Mouse (Mus musculus): ENCODE measurements around the gene Eif2ak3. TPM values are rescaled to one million over a fixed set of nuclear protein-coding genes. Genes with fewer than 3 reads are reported as not detected.

Gene Eif2ak3
- polyA plus RNA-seq, 1 experiment = 17.6 TPM

DNA sequence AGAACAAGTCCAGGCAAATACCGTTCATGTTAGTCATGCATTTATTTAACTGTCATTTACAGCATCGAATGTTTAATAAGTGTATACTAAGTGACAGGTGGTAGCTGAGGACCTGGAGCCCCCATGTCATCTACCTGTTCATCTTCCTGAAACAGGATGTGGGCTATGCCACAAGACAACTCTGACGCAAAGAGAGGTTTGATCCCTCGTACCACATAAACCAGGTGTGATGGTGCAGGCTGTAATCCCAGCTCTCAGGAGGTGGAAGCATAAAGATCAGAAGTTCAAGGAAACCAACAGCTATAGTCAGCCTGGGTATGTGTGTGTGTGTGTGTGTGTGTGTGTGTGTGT lies 19.4 kb upstream of the Eif2ak3 start:
- no peak for TF ChIP-seq POLR2A (IDR thresholded peaks at IDR 0.05; ENCODE audit: borderline replicate concordance, low read depth, low read length)
- TF ChIP-seq CTCF (IDR thresholded peaks at IDR 0.05; ENCODE audit: low read depth, low read length) = no peak
- peak overlapping the region; percentile 72 for H3K27ac ChIP-seq (ENCODE audit: insufficient read depth, low read depth, low read length)
- peak overlapping the region; percentile 67 for H3K4me3 ChIP-seq (ENCODE audit: insufficient read depth, low read length)
- peaks cover 15% of the 10 kb centered on the region for H3K4me1 ChIP-seq (ENCODE audit: control insufficient read depth, insufficient read depth, low read length)

DNA sequence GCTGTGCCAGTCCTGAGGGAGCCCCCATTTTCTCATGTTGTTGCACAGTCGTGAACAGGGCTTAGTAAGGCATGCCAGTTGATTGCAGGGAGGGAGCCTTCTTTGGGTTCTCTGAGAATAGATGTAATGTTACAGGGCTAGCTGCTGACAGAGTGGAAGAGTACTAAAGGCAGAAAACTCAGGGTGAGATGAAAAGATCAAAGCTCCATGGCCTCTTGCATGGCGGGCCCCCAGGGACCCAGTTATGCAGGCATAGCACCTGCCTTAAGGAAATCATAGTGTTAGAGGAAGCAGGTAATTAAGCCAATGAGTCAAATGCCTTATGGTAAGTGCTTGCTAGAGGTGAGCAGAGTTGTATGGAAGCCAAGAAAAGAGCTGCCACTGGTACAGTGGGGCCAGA lies 14.9 kb upstream of the Eif2ak3 start:
- TF ChIP-seq POLR2A (IDR thresholded peaks at IDR 0.05; ENCODE audit: borderline replicate concordance, low read depth, low read length) = no peak
- no peak for TF ChIP-seq CTCF (IDR thresholded peaks at IDR 0.05; ENCODE audit: low read depth, low read length)
- no peak overlapping the region for H3K27ac ChIP-seq (ENCODE audit: insufficient read depth, low read depth, low read length)
- peaks cover 6% of the 10 kb centered on the region; the same call in 1 of the 2 replicates for H3K4me1 ChIP-seq (ENCODE audit: control insufficient read depth, insufficient read depth, low read length)
- H3K4me3 ChIP-seq (ENCODE audit: insufficient read depth, low read length) = no peak overlapping the region

DNA sequence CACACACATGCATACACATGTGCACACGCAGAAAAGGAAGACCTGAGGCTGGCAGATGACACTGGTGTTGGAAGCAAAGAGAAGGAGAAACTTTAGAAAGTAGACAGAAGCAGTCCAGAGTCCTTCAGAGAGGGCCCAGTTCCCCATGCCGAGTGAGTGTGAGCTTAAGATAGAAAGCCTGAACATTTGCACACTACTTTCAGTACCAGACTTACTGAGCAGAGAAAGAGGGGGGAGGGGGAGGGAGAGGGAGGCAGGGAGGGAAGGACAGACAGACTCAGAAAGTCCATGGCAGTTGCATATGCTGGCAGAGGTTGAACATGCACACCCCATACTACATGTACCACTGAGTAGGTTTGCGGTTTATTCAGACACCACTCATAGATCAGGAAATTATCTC lies 13.8 kb upstream of the Eif2ak3 start:
- Histone ChIP-seq H3K4me1 (ENCODE audit: control insufficient read depth, insufficient read depth, low read length) (peaks cover 2% of the 10 kb centered on the region; the same call in 1 of the 2 replicates), H3K4me3 (ENCODE audit: insufficient read depth, low read length) (no peak overlapping the region), H3K27ac (ENCODE audit: insufficient read depth, low read depth, low read length) (no peak overlapping the region)
- TF ChIP-seq POLR2A (IDR thresholded peaks at IDR 0.05; ENCODE audit: borderline replicate concordance, low read depth, low read length) (no peak), CTCF (IDR thresholded peaks at IDR 0.05; ENCODE audit: low read depth, low read length) (no peak)

DNA sequence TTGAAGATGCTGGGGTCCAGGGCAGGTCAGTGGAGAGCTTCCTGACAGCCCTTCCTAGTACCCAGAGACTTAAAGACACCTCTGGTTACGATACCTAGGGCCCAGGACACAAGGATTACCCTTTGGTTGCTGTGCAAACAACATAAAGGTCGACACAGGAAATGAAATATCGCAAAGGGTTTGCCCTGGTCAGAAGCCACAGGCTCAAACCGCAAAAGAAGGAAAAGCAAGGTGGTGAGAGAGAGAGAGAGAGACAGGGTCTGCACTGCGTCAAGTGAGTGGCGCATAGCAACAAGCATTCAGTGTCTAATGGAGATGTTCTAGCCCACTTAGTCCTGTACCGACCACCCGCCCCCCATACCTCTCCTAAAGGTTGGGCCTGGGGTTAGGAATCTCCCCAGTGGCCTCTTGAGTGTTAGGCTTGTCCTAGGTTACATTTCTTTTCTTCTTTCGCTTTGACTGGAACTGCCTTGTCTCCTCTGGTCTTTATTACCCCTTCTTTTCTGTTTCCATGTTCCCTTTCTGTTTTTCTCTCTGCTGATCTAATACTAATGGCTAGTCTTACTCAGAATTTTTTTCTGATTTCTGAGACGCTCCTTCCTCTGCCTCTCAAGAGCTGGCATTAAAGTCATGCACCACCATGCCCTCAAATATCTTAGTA lies 13.0 kb upstream of the Eif2ak3 start:
- no peaks in the 10 kb centered on the region for H3K4me1 ChIP-seq (ENCODE audit: control insufficient read depth, insufficient read depth, low read length)
- H3K4me3 ChIP-seq (ENCODE audit: insufficient read depth, low read length) = no peak overlapping the region
- TF ChIP-seq POLR2A (IDR thresholded peaks at IDR 0.05; ENCODE audit: borderline replicate concordance, low read depth, low read length) = no peak
- no peak for TF ChIP-seq CTCF (IDR thresholded peaks at IDR 0.05; ENCODE audit: low read depth, low read length)
- H3K27ac ChIP-seq (ENCODE audit: insufficient read depth, low read depth, low read length) = no peak overlapping the region

DNA sequence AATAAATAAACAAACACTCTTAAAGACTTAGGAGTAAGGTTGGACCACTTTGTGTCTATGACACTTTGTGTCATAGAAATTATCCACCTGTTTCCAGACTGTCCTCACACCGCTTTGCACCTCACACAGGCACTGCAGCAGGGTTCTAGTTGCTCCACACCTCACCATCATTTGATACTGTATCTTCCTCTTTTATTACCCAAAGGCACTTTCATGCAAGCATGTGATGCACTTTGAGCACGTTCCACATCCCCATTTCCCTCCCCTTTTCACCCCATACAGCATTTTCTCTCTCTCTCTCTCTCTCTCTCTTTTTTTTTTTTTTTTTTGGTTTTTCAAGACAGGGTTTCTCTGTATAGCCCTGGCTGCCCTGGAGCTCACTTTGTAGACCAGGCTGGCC lies 7.0 kb upstream of the Eif2ak3 start:
- no peak overlapping the region for H3K27ac ChIP-seq (ENCODE audit: insufficient read depth, low read depth, low read length)
- H3K4me1 ChIP-seq (ENCODE audit: control insufficient read depth, insufficient read depth, low read length) = peaks cover 12% of the 10 kb centered on the region
- no peak for TF ChIP-seq POLR2A (IDR thresholded peaks at IDR 0.05; ENCODE audit: borderline replicate concordance, low read depth, low read length)
- no peak for TF ChIP-seq CTCF (IDR thresholded peaks at IDR 0.05; ENCODE audit: low read depth, low read length)
- H3K4me3 ChIP-seq (ENCODE audit: insufficient read depth, low read length) = no peak overlapping the region

DNA sequence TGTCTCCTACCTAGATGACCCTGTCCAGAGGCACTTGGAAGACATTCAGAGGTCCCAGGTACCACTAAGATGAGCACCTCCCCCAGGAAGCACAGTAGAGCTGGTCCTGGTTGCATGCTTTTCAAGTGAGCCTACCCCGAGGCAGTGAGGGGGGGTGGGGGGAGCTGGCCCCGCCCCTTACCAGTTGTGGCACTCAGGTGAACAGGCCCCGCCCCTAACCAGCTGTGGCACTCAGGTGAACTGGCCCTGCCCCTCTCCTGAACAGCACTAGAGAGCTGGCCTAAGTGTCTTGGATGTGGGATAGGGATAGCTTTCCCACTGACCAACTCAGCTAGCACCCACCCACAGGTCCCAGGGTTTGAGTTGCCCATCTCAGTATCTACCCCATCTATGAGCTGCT lies 5.8 kb upstream of the Eif2ak3 start:
- H3K4me3 ChIP-seq (ENCODE audit: insufficient read depth, low read length) = no peak overlapping the region
- TF ChIP-seq CTCF (IDR thresholded peaks at IDR 0.05; ENCODE audit: low read depth, low read length) (no peak), POLR2A (IDR thresholded peaks at IDR 0.05; ENCODE audit: borderline replicate concordance, low read depth, low read length) (no peak)
- H3K4me1 ChIP-seq (ENCODE audit: control insufficient read depth, insufficient read depth, low read length) = peaks cover 19% of the 10 kb centered on the region
- H3K27ac ChIP-seq (ENCODE audit: insufficient read depth, low read depth, low read length) = no peak overlapping the region

DNA sequence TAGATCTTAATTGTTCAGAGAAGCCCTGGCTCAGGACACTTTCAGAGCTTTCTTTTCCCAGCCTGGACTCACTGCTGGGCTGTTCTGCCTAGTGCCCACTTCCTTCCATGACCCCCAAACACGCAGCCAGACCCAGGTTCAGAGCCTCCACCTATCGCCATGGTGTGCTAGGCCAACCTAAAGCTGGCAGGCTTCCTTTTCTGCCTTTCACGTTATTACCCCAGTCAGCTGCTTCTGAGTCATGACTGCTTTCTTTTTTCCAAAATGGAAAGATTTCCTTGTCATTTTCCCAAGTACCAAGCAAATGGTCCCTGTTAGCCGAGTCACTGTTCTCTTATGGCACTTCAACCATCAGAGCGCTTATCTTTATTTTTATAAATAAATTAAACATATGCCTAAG lies 4.0 kb upstream of the Eif2ak3 start:
- H3K4me1 ChIP-seq (ENCODE audit: control insufficient read depth, insufficient read depth, low read length) = peaks cover 20% of the 10 kb centered on the region
- H3K4me3 ChIP-seq (ENCODE audit: insufficient read depth, low read length) = no peak overlapping the region
- H3K27ac ChIP-seq (ENCODE audit: insufficient read depth, low read depth, low read length) = no peak overlapping the region
- TF ChIP-seq CTCF (IDR thresholded peaks at IDR 0.05; ENCODE audit: low read depth, low read length) (no peak), POLR2A (IDR thresholded peaks at IDR 0.05; ENCODE audit: borderline replicate concordance, low read depth, low read length) (no peak)

DNA sequence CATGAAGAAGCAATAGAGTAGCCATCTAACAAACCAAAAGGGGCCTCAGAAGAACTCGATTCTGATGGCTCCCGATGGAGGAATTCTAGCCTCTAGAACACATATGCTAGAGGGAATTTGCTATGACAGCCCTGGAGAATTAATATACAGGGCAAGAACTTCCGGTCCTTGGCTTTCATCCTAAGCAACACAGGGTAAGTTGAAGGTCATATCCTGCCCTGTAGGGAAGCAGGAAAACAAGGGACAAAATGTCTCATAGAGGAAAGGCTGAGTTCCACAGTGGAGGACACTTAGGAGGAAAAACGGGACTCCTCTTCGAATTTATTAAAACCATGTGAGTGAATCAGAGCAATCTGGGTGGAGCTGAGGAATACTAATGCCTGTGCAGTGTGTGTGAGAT lies 1.3 kb upstream of the Eif2ak3 start:
- Histone ChIP-seq H3K4me3 (ENCODE audit: insufficient read depth, low read length) (no peak overlapping the region), H3K27ac (ENCODE audit: insufficient read depth, low read depth, low read length) (0 out of 2 replicates have a peak overlapping the region, but pooled peaks have one; percentile 53), H3K4me1 (ENCODE audit: control insufficient read depth, insufficient read depth, low read length) (peaks cover 29% of the 10 kb centered on the region)
- no peak for TF ChIP-seq POLR2A (IDR thresholded peaks at IDR 0.05; ENCODE audit: borderline replicate concordance, low read depth, low read length)
- no peak for TF ChIP-seq CTCF (IDR thresholded peaks at IDR 0.05; ENCODE audit: low read depth, low read length)

DNA sequence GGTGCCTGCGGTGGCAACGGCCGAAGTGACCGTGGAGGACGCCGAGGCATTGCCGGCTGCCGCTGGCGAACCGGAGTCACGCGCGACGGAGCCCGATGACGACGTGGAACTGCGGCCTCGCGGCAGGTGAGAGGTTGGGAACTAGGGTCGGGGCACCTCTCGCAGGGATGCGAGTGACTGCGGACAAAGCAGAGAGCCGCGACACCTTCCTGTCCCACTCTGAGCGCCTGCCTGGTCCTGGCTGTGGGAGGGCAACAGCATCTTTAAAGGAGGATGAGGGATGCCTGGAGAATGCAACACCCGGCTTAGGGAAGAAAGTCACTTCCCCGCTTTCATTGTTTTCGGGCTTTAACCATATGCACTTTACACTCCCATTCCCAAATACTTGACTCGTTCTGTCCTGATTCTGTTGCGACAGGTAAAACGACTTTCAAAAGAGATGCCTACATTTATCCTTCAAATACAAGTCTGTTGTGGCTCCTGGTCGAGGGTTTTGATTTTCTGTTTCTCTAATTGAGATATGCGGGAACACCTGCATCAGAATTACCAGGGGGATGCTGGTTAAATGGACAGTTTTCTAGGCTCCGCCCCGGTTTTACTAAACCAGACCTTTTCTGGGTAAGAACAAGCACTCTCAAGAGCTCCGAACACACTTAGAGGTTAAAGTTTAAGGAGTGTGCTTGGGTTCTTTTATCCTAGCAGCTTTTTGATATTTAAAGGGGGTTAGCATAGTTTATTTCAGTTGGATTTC lies 756 bp downstream of the Eif2ak3 start:
- H3K4me3 ChIP-seq (ENCODE audit: insufficient read depth, low read length) = peak overlapping the region; percentile 89
- H3K4me1 ChIP-seq (ENCODE audit: control insufficient read depth, insufficient read depth, low read length) = peaks cover 25% of the 10 kb centered on the region
- H3K27ac ChIP-seq (ENCODE audit: insufficient read depth, low read depth, low read length) = peak overlapping the region; percentile 28; the same call in 1 of the 2 replicates
- TF ChIP-seq POLR2A (IDR thresholded peaks at IDR 0.05; ENCODE audit: borderline replicate concordance, low read depth, low read length) = no peak
- no peak for TF ChIP-seq CTCF (IDR thresholded peaks at IDR 0.05; ENCODE audit: low read depth, low read length)

DNA sequence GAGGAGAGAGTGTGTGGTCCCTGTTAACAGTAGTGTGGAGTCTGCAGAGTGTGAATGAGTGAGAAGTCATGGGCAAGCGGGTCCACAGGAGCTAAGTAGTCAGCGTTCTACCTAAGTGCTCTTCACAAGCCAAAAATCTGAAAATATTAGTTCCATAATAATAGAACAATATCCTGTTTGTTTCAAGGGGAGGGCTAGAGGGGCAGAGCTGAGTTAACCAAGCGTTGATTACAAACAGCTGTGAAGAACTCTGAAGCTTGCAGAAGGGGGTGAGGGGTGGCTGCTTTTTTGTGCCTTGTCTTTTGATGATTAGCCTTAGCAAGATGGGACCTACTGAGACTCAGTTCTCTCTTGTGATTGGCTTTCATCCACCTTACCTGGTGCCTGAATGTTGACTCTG lies 3.1 kb downstream of the Eif2ak3 start:
- TF ChIP-seq POLR2A (IDR thresholded peaks at IDR 0.05; ENCODE audit: borderline replicate concordance, low read depth, low read length) = no peak
- no peak for TF ChIP-seq CTCF (IDR thresholded peaks at IDR 0.05; ENCODE audit: low read depth, low read length)
- Histone ChIP-seq H3K27ac (ENCODE audit: insufficient read depth, low read depth, low read length) (no peak overlapping the region), H3K4me1 (ENCODE audit: control insufficient read depth, insufficient read depth, low read length) (peaks cover 22% of the 10 kb centered on the region), H3K4me3 (ENCODE audit: insufficient read depth, low read length) (no peak overlapping the region)

All from bone marrow macrophage, adult 2 months (primary cell).